Mouse (Mus musculus): ENCODE data around the gene Syt5. TPM values are rescaled to one million over a fixed set of nuclear protein-coding genes. Genes with fewer than 3 reads are reported as not detected.
A peak's percentile ranks its signal among the peaks of the same experiment; 100 is the strongest.

Syt5 gene
- polyA plus RNA-seq, 1 experiment from 2014 or later, result 7.7 TPM

DNA sequence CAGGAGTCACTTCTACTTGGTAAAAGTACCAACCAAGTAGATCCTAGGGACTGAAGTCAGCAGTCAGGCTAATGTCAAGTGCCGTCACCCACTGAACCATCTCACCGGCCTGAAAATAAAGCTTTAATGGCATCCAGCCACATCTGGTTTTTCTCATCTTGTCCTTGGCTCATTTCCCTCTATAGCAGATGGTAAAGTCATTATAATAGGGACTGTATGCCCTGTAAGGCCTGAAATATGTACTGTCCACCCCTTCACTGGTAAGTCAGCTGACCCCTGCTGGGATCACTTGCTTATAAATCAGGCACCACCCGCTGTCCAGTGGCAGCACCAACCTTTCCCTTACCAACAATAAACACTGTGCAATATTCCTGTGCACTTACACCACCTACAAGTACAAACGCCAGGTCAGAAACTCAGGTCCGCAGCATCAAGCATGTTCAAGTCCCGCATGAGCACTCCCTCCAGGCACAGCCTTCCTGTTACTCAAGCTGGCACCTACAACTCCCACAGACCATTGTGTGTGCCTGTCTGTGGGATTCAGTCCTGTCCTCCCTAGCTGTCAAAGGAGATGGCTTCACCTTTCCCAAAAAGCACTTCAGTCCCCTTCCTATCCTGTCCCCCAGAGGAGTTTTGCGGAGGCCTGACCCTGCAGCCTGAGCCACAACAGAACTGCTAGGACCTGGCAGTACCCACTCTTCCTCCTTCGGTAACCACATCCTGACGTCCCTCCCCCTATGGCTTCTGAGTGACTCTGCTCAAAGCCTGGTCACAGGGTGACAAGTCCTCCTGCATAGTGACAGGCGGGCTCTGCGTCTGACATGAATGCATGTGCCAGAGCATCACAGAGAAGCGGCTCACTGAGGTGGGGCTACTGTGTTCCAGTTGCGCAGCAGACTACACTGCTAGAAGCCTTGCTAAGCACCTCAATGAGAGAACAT, 54.8 kb downstream of the Syt5 start:
- Histone ChIP-seq H3K27ac (peak overlapping the region; percentile 27; the same call in 1 of the 2 replicates), H3K36me3 (peaks cover 28% of the 10 kb centered on the region), H3K4me1 (replicated peaks) (peaks cover 14% of the 10 kb centered on the region), H3K27me3 (replicated peaks) (no peaks in the 10 kb centered on the region), H3K9ac (no peak overlapping the region; the same call in 1 of the 2 replicates), H3K4me2 (replicated peaks) (no peak overlapping the region), H3K4me3 (replicated peaks) (no peak overlapping the region), H3K9me3 (no peaks in the 10 kb centered on the region)
- 76% methylated on average over 13 of the region's 13 CpGs for WGBS
- ATAC-seq, result no peak

DNA sequence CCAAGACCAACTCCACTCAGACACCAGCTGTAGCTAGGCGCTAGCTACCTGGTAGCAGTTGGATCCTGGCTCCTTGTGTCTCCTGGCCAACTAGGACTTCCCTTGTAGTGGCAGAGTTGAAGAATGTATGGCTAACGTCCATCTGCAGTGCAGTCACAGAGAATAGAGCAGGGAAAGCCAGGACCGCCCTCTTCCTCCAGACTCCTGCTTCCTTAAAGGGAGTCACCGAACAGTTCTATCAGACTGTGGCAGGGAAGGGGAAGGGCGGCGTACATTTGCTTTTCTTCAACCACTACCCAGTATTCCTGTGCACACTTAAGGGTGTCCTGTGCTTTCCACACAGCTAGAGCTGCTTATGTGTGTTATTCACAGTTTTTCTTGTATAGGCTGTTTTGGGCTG, 56.0 kb downstream of the Syt5 start:
- no peak overlapping the region for H3K9ac ChIP-seq
- H3K4me2 ChIP-seq (replicated peaks), result no peak overlapping the region
- WGBS, result 73% methylated on average over 6 of the region's 6 CpGs
- peaks cover 9% of the 10 kb centered on the region for H3K4me1 ChIP-seq (replicated peaks)
- no peaks in the 10 kb centered on the region for H3K27me3 ChIP-seq (replicated peaks)
- peaks cover 23% of the 10 kb centered on the region for H3K36me3 ChIP-seq
- no peak overlapping the region for H3K4me3 ChIP-seq (replicated peaks)
- no peak overlapping the region for H3K27ac ChIP-seq
- H3K9me3 ChIP-seq, result no peaks in the 10 kb centered on the region
- no peak; the same call in 1 of the 2 replicates for ATAC-seq

Other genes starting within 250 kb of the Syt5 start
- gene Ncr1, start 209.8 kb downstream of the Syt5 start, polyA plus RNA-seq (2015; fragmentation: Nextera tagmentation; extraction: Ambion mirVana), result 0.13 TPM in 1 of 2 replicates, not detected in the other
- gene Gp6, start 149.8 kb downstream of the Syt5 start, polyA plus RNA-seq (2015; fragmentation: Nextera tagmentation; extraction: Ambion mirVana), result 0.08 and 0.19 TPM in 2 replicates
- gene Rdh13, start 101.9 kb downstream of the Syt5 start, polyA plus RNA-seq (2015; fragmentation: Nextera tagmentation; extraction: Ambion mirVana), result 28.7 and 28.9 TPM in 2 replicates
- gene Eps8l1, start 86.9 kb downstream of the Syt5 start, polyA plus RNA-seq (2015; fragmentation: Nextera tagmentation; extraction: Ambion mirVana), result 3.4 and 3.9 TPM in 2 replicates
- 42.4 and 45.8 TPM in 2 replicates for gene Ppp1r12c, start 45.9 kb downstream of the Syt5 start, polyA plus RNA-seq (2015; fragmentation: Nextera tagmentation; extraction: Ambion mirVana)
- gene Tnnt1, start 31.2 kb downstream of the Syt5 start, polyA plus RNA-seq (2015; fragmentation: Nextera tagmentation; extraction: Ambion mirVana), result 21.3 and 27.1 TPM in 2 replicates
- 2.2 and 3.0 TPM in 2 replicates for gene Tnni3, start 23.3 kb downstream of the Syt5 start, polyA plus RNA-seq (2015; fragmentation: Nextera tagmentation; extraction: Ambion mirVana)
- 1.1 TPM in 2 replicates for gene Dnaaf3, start 15.1 kb downstream of the Syt5 start, polyA plus RNA-seq (2015; fragmentation: Nextera tagmentation; extraction: Ambion mirVana)
- gene Ptprh, start 56.5 kb upstream of the Syt5 start, polyA plus RNA-seq (2015; fragmentation: Nextera tagmentation; extraction: Ambion mirVana), result 1.1 and 1.6 TPM in 2 replicates
- 9.1 and 11.7 TPM in 2 replicates for gene Tmem86b, start 83.9 kb upstream of the Syt5 start, polyA plus RNA-seq (2015; fragmentation: Nextera tagmentation; extraction: Ambion mirVana)
- 8.1 and 9.0 TPM in 2 replicates for gene Ppp6r1, start 111.5 kb upstream of the Syt5 start, polyA plus RNA-seq (2015; fragmentation: Nextera tagmentation; extraction: Ambion mirVana)
- 92.4 and 98.2 TPM in 2 replicates for gene Hspbp1, start 137.5 kb upstream of the Syt5 start, polyA plus RNA-seq (2015; fragmentation: Nextera tagmentation; extraction: Ambion mirVana)
- gene Brsk1, start 143.1 kb upstream of the Syt5 start, polyA plus RNA-seq (2015; fragmentation: Nextera tagmentation; extraction: Ambion mirVana), result 0.63 and 1.1 TPM in 2 replicates
- gene Tmem150b, start 177.7 kb upstream of the Syt5 start, polyA plus RNA-seq (2015; fragmentation: Nextera tagmentation; extraction: Ambion mirVana), result 2.2 and 3.6 TPM in 2 replicates
- gene Kmt5c, start 192.6 kb upstream of the Syt5 start, polyA plus RNA-seq (2015; fragmentation: Nextera tagmentation; extraction: Ambion mirVana), result 63.7 and 66.8 TPM in 2 replicates
- gene Cox6b2, start 205.6 kb upstream of the Syt5 start, polyA plus RNA-seq (2015; fragmentation: Nextera tagmentation; extraction: Ambion mirVana), result 45.5 and 53.0 TPM in 2 replicates
- gene Fam71e2, start 223.8 kb upstream of the Syt5 start, polyA plus RNA-seq (2015; fragmentation: Nextera tagmentation; extraction: Ambion mirVana), result not detected in 2 replicates
- 0.14 and 0.24 TPM in 2 replicates for gene Il11, start 235.3 kb upstream of the Syt5 start, polyA plus RNA-seq (2015; fragmentation: Nextera tagmentation; extraction: Ambion mirVana)
- gene Tmem190, start 235.4 kb upstream of the Syt5 start, polyA plus RNA-seq (2015; fragmentation: Nextera tagmentation; extraction: Ambion mirVana), result 1.1 and 1.8 TPM in 2 replicates
- gene Tmem238, start 242.1 kb upstream of the Syt5 start, polyA plus RNA-seq (2015; fragmentation: Nextera tagmentation; extraction: Ambion mirVana), result 40.4 and 40.6 TPM in 2 replicates
- 328 and 339 TPM in 2 replicates for gene Rpl28, start 245.3 kb upstream of the Syt5 start, polyA plus RNA-seq (2015; fragmentation: Nextera tagmentation; extraction: Ambion mirVana)

All from intestine, embryonic 15.5 days (tissue).